Mouse (Mus musculus) spleen, adult 12 weeks (tissue): ENCODE data around the gene Hist1h2af.

Source experiments
- DNase-seq: peaks from one replicate; pipeline ENCODE4 v3.0.0; 2022; ENCODE audit warnings: low spot score

The Hist1h2af gene

GRCm38 (mm10) chr13:23576906-23577639 is 43.4 kb downstream of the Hist1h2af start:
- DNase-seq, result no peak

DNA sequence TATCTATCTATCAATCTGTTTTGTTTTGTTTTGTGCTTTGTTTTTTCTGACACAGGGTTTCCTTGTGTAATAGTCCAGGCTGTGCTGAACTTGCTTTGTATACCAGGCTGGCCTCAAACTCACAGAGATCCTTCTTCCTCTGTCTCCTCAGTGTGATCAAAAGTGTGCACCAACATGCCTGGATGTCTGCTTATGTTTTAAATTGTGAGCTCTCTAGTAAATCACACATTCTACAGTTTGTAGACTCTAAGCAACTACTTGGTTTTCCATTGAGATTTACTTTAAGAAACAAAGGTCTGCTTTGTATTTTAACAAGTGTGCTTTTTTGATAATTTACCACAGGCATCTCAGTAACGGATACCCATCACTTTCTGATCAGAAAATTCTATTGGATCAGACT is 44.1 kb downstream of the Hist1h2af start:
- DNase-seq, result no peak

DNA sequence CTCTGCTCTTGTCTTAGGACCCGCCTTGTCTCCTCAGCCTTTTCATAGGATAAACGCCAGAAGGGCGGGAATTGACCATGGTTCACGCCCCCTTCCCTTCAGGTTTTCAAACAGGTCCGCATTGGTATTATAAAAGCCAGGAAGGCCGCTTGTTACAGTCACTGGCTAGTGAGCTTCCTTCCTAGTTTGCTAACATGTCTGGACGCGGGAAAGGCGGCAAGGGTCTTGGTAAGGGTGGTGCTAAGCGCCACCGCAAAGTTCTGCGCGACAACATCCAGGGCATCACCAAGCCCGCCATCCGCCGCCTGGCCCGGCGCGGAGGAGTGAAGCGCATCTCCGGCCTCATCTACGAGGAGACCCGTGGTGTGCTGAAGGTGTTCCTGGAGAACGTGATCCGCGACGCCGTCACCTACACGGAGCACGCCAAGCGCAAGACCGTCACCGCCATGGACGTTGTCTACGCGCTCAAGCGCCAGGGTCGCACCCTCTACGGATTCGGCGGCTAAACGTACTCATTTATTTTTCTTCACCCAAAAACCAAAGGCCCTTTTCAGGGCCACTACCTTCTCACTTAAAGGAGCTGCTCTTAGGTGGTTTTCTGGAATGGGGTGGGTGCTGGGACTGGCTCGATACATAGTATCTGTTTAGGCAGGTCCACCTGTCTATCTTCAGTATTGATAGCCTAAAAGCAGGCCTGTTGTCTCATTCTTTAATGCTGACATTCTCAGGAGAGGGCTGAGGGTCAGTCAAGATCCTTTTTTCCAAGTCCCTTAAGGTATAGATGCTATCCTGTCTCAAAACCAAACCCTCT is 47.9 kb downstream of the Hist1h2af start, which contains the start of gene Hist1h4d:
TSS of gene Hist1h4d (plus strand) at position 191 of the 811 bp plus-strand sequence.
- DNase-seq, result peak; percentile 97

DNA sequence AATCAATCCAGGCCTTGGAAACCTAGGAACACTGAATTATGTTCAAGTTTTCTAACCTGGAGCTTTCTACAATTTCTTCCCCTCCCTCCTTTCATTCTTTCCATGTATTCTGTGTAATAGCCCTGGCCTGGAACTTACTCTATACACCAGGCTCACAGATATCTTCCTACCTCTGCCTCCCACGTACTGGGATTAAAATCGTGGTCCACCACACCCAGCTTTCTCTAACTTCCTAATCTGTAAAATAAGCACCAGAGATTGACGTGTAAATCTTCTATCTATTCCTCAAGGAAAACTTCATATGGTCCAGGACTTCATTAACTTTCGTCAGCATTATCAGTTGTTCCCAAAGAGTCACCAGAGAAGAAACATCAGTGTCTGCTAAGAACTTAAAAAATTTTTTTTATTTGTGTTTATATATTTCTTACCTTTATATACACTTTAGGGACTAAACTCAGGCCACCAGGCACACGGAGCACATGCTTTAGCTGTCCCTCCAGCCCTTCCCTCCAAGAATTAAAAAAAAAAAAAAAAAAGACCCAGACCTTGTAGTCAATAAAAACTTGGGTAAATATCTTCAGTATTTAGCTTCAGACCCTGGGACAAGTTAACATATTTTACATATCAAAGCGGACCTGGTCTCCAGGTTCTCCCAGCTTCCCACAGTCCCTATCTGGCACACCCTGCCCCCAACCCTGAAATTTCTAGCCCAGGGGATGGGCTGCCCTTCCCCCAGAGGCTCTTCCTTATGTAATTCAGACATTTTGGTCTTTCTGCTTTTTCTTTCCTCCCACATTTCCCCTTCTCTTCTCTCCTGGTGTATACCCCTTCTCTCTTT is 48.7 kb downstream of the Hist1h2af start:
- DNase-seq, result no peak

DNA sequence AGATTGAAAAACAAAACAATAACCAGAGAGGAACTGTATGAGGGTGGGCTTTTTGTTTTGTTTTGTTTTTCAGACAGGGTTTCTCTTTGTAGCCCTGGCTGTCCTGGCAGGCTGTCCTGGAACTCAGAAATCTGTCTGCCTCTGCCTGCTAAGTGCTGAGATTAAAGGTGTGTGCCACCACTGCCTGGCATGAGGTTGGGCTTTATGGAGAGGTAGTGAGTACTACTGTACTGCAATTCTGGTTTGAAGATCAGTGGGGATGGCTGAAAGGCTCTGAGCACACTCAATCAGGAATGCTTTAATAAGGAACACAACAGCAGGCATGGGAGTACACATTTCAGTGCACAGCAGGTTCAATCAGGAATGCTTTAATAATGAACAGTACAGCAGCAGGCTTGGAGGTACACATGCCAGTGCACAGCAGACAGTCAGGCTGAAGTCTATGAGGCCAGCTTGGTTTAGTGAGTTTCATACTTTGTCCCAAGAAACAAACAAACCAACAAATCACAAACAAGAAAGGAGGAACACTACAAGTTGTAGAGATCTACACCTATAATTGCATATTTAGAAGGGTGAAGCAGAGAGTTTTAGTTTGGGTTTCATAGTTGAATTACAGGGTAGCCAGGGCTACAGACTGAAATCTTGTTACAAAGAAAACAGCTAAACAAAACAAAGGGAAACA is 49.8 kb downstream of the Hist1h2af start:
- DNase-seq, result no peak
